In genomic region chr19:18582887-18583286, GRCm38 (mm10) we compare ENCODE assay signal across 22 mouse cellular contexts. TPM values are rescaled to one million over a fixed set of nuclear protein-coding genes. Genes with fewer than 3 reads are reported as not detected.
DNase-seq lines count a peak whose midpoint lies in the region; ATAC-seq and TF ChIP-seq lines count a peak whose summit lies in the region.
"Had no signal": no experiment of that assay in that cellular context is flagged by ENCODE, and none has a peak within 500 bp of the region (broad histone marks: within the 10 kb centered on the region; RNA-seq: fewer than 3 reads in every experiment).

No protein-coding gene starts in this region.

- no peak for TF ChIP-seq CTCF in liver, postnatal 0 days (IDR thresholded peaks at IDR 0.05; ENCODE audit: low read depth)
- no peak for TF ChIP-seq CTCF in hindbrain, postnatal 0 days (IDR thresholded peaks at IDR 0.05; ENCODE audit: low read depth)

- TF ChIP-seq EP300 in liver, postnatal 0 days (IDR thresholded peaks at IDR 0.05; ENCODE audit: low read depth): no peak

- no peak overlapping the region for H3K4me2 ChIP-seq in liver, postnatal 0 days (ENCODE audit: low read depth, low read length)
- no peak overlapping the region for H3K4me2 ChIP-seq in liver, embryonic 11.5 days
- no peak overlapping the region for H3K4me2 ChIP-seq in hindbrain, postnatal 0 days (ENCODE audit: low read depth, low read length)
- H3K4me2 ChIP-seq: hindbrain, embryonic 14.5 days had no signal

- no peaks in the 10 kb centered on the region for H3K9me3 ChIP-seq in liver, postnatal 0 days (ENCODE audit: low read length)
- H3K9me3 ChIP-seq in liver, embryonic 11.5 days (ENCODE audit: control insufficient read depth, low read length): no peaks in the 10 kb centered on the region
- no peaks in the 10 kb centered on the region for H3K9me3 ChIP-seq in hindbrain, postnatal 0 days (ENCODE audit: low read length)
- H3K9me3 ChIP-seq: embryonic facial prominence, embryonic 10.5 days; forebrain, embryonic 10.5 days; heart, embryonic 10.5 days; hindbrain, embryonic 10.5 days had no signal

- 48% methylated on average over 6 of the region's 6 CpGs for WGBS in liver, postnatal 0 days (ENCODE audit: insufficient replicate concordance)
- WGBS in liver, embryonic 11.5 days: 63% methylated on average over 6 of the region's 6 CpGs
- 92% methylated on average over 6 of the region's 6 CpGs for WGBS in hindbrain, postnatal 0 days

- H3K27ac ChIP-seq in liver, postnatal 0 days (ENCODE audit: low read depth): peak overlapping the region; percentile 57; the same call in 1 of the 2 replicates
- no peak overlapping the region for H3K27ac ChIP-seq in liver, embryonic 11.5 days (ENCODE audit: low read depth, low read length)
- no peak overlapping the region for H3K27ac ChIP-seq in hindbrain, postnatal 0 days
- H3K27ac ChIP-seq: embryonic facial prominence, embryonic 10.5 days; forebrain, embryonic 10.5 days; gastrocnemius, adult 2 months; heart, embryonic 10.5 days; hindbrain, embryonic 10.5 days; hindbrain, embryonic 14.5 days had no signal

- H3K4me3 ChIP-seq in liver, postnatal 0 days (ENCODE audit: low read depth, low read length): no peak overlapping the region
- H3K4me3 ChIP-seq in liver, embryonic 11.5 days (ENCODE audit: low read depth, low read length): no peak overlapping the region
- no peak overlapping the region for H3K4me3 ChIP-seq in hindbrain, postnatal 0 days (ENCODE audit: low read length)
- H3K4me3 ChIP-seq: embryonic facial prominence, embryonic 10.5 days; erythroblast, embryonic 14.5 days; forebrain, embryonic 10.5 days; gastrocnemius, adult 2 months; heart, embryonic 10.5 days; hindbrain, embryonic 10.5 days had no signal

- ATAC-seq in liver, postnatal 0 days: no peak
- ATAC-seq in liver, embryonic 11.5 days (replicated peaks; ENCODE audit: low FRiP score): no peak
- ATAC-seq in common myeloid progenitor, adult 5-6 weeks (replicated peaks; ENCODE audit: low read depth, poor library complexity, severe bottlenecking): peak; percentile 61
- ATAC-seq in megakaryocyte, adult 5-6 weeks (ENCODE audit: poor library complexity, severe bottlenecking): peak; percentile 77
- no peak for ATAC-seq in activated CD4-positive, CD25-positive, alpha-beta regulatory T cell, adult 4 months
- no peak for ATAC-seq in hindbrain, postnatal 0 days
- ATAC-seq: forebrain, embryonic 14.5 days had no signal

- no peak overlapping the region for H3K9ac ChIP-seq in liver, postnatal 0 days (replicated peaks)
- H3K9ac ChIP-seq in liver, embryonic 11.5 days (ENCODE audit: low read depth, low read length): no peak overlapping the region
- H3K9ac ChIP-seq in hindbrain, postnatal 0 days (replicated peaks; ENCODE audit: low read length): no peak overlapping the region
- H3K9ac ChIP-seq: hindbrain, embryonic 14.5 days had no signal

- H3K27me3 ChIP-seq in liver, postnatal 0 days (ENCODE audit: insufficient read depth, low read length): no peaks in the 10 kb centered on the region
- no peaks in the 10 kb centered on the region for H3K27me3 ChIP-seq in liver, embryonic 11.5 days (replicated peaks; ENCODE audit: control insufficient read depth, insufficient read depth, low read length)
- H3K27me3 ChIP-seq in hindbrain, postnatal 0 days (ENCODE audit: insufficient read depth, low read length): no peaks in the 10 kb centered on the region

- no peak for DNase-seq in liver, postnatal 0 days
- DNase-seq in liver, embryonic 11.5 days (ENCODE audit: low spot score): no peak
- no peak for DNase-seq in cerebellum, adult 8-10 months
- DNase-seq in hindbrain, postnatal 0 days (ENCODE audit: low spot score): no peak
- DNase-seq: adrenal gland, postnatal 10 days; cerebellum, adult 11-12 months; cerebellum, adult 9-11 months; cerebellum, postnatal 36 days; gastrocnemius, adult 2 months; gastrocnemius, postnatal 36 days; heart, adult 18-20 months; heart, postnatal 14 days had no signal

- H3K4me1 ChIP-seq in liver, postnatal 0 days (ENCODE audit: insufficient read depth): peaks cover 4% of the 10 kb centered on the region; the same call in 1 of the 2 replicates
- no peaks in the 10 kb centered on the region for H3K4me1 ChIP-seq in liver, embryonic 11.5 days (replicated peaks; ENCODE audit: control insufficient read depth, insufficient read depth, low read length)
- no peaks in the 10 kb centered on the region for H3K4me1 ChIP-seq in hindbrain, postnatal 0 days (ENCODE audit: insufficient read depth, low read length)
- H3K4me1 ChIP-seq: heart, embryonic 10.5 days had no signal

- H3K36me3 ChIP-seq in liver, postnatal 0 days (replicated peaks; ENCODE audit: insufficient read depth, low read length): peaks cover 43% of the 10 kb centered on the region
- H3K36me3 ChIP-seq in liver, embryonic 11.5 days (ENCODE audit: control insufficient read depth, insufficient read depth, low read length): peaks cover 2% of the 10 kb centered on the region; the same call in 1 of the 2 replicates
- no peaks in the 10 kb centered on the region for H3K36me3 ChIP-seq in hindbrain, postnatal 0 days (ENCODE audit: insufficient read depth, low read length)
- H3K36me3 ChIP-seq: forebrain, embryonic 10.5 days; hindbrain, embryonic 10.5 days had no signal

RNA-seq across cellular contexts. Expression of gene Ostf1, which starts 48.7 kb away (rescaled TPM):
- 87.5 and 93.7 TPM in 2 replicates for polyA plus RNA-seq in liver, postnatal 0 days (2015; fragmentation: Nextera tagmentation; extraction: Ambion mirVana)
- 86.8 and 92.2 TPM in 2 replicates for polyA plus RNA-seq in liver, embryonic 11.5 days (2014; fragmentation: Nextera tagmentation; extraction: Ambion mirVana)
- total RNA-seq in common myeloid progenitor, adult 5-6 weeks (2017): 99.8 and 109 TPM in 2 replicates
- total RNA-seq in megakaryocyte, adult 5-6 weeks (2015): 384 and 411 TPM in 2 replicates
- total RNA-seq in megakaryocyte, adult 5-6 weeks (2017): 378 and 396 TPM in 2 replicates
- polyA plus RNA-seq in activated CD4-positive, CD25-positive, alpha-beta regulatory T cell, adult 4 months (2017; shearing (Covaris generic)): 100 to 1,000 TPM; 142 to 143 TPM
- total RNA-seq in hindbrain, postnatal 0 days (2014; rRNA removed): 42.4 and 46.0 TPM in 2 replicates
- polyA plus RNA-seq in hindbrain, postnatal 0 days (2015; fragmentation: Nextera tagmentation; extraction: Ambion mirVana): 67.9 and 78.0 TPM in 2 replicates

RNA-seq across cellular contexts. Expression of gene Nmrk1, which starts 48.9 kb away (rescaled TPM):
- 10.9 and 12.6 TPM in 2 replicates for polyA plus RNA-seq in liver, postnatal 0 days (2015; fragmentation: Nextera tagmentation; extraction: Ambion mirVana)
- 12.4 and 12.5 TPM in 2 replicates for polyA plus RNA-seq in liver, embryonic 11.5 days (2014; fragmentation: Nextera tagmentation; extraction: Ambion mirVana)
- 4.0 and 7.6 TPM in 2 replicates for total RNA-seq in common myeloid progenitor, adult 5-6 weeks (2017)
- 6.1 and 13.0 TPM in 2 replicates for total RNA-seq in megakaryocyte, adult 5-6 weeks (2015)
- total RNA-seq in megakaryocyte, adult 5-6 weeks (2017): 3.7 and 4.6 TPM in 2 replicates
- polyA plus RNA-seq in activated CD4-positive, CD25-positive, alpha-beta regulatory T cell, adult 4 months (2017; shearing (Covaris generic)): 1 to 10 TPM; 6.0 to 7.3 TPM
- 5.3 and 10.6 TPM in 2 replicates for total RNA-seq in hindbrain, postnatal 0 days (2014; rRNA removed)
- 9.2 and 10.9 TPM in 2 replicates for polyA plus RNA-seq in hindbrain, postnatal 0 days (2015; fragmentation: Nextera tagmentation; extraction: Ambion mirVana)
- polyA plus RNA-seq: erythroblast, embryonic 14.5 days had no signal

Comparison
In these comparisons a context has a peak if more than half of its experiments do, and no peak if none do; other contexts are left out.
1. ATAC-seq: peak in common myeloid progenitor, adult 5-6 weeks (single experiment) and megakaryocyte, adult 5-6 weeks (single experiment); none in liver, postnatal 0 days (single experiment), liver, embryonic 11.5 days (single experiment), activated CD4-positive, CD25-positive, alpha-beta regulatory T cell, adult 4 months (single experiment) and hindbrain, postnatal 0 days (single experiment).